Mouse (Mus musculus): Measurements from ENCODE around the gene Apopt1. TPM values are rescaled to one million over a fixed set of nuclear protein-coding genes. Genes with fewer than 3 reads are reported as not detected.
"Not testable (repeated sequence)": the region's sequence is repeated elsewhere in the genome, so short reads cannot be mapped to it uniquely, and the experiment has no call there.

Apopt1 gene
- polyA plus RNA-seq, 1 experiment from 2014 or later: 22.1 TPM

GRCm38 (mm10) chr12:111731822-111732807 is 19.1 kb downstream of the Apopt1 start:
- Histone ChIP-seq H3K27ac (ENCODE audit: low read depth) (no peak overlapping the region), H3K27me3 (ENCODE audit: insufficient read depth, low read length) (no peaks in the 10 kb centered on the region), H3K9ac (replicated peaks) (no peak overlapping the region), H3K4me2 (ENCODE audit: low read depth, low read length) (no peak overlapping the region), H3K9me3 (ENCODE audit: low read length) (no peaks in the 10 kb centered on the region), H3K4me3 (ENCODE audit: low read depth, low read length) (no peak overlapping the region), H3K36me3 (replicated peaks; ENCODE audit: insufficient read depth, low read length) (peaks cover 8% of the 10 kb centered on the region), H3K4me1 (ENCODE audit: insufficient read depth) (no peaks in the 10 kb centered on the region)
- DNase-seq (peak; percentile 91), ATAC-seq (peak; percentile 90)
- WGBS (ENCODE audit: insufficient replicate concordance): 32% methylated on average over 30 of the region's 30 CpGs
- no peak for TF ChIP-seq EP300 (IDR thresholded peaks at IDR 0.05; ENCODE audit: low read depth)
- TF ChIP-seq CTCF (IDR thresholded peaks at IDR 0.05; ENCODE audit: low read depth): peak; percentile 98

GRCm38 (mm10) chr12:111732921-111733320 is 19.9 kb downstream of the Apopt1 start:
- H3K4me2 ChIP-seq (ENCODE audit: low read depth, low read length): no peak overlapping the region
- H3K27me3 ChIP-seq (ENCODE audit: insufficient read depth, low read length): no peaks in the 10 kb centered on the region
- no peaks in the 10 kb centered on the region for H3K9me3 ChIP-seq (ENCODE audit: low read length)
- H3K9ac ChIP-seq (replicated peaks): no peak overlapping the region
- no peak overlapping the region for H3K27ac ChIP-seq (ENCODE audit: low read depth)
- H3K36me3 ChIP-seq (replicated peaks; ENCODE audit: insufficient read depth, low read length): peaks cover 8% of the 10 kb centered on the region
- H3K4me1 ChIP-seq (ENCODE audit: insufficient read depth): no peaks in the 10 kb centered on the region
- WGBS (ENCODE audit: insufficient replicate concordance): 67% methylated on average over 5 of the region's 5 CpGs
- no peak for TF ChIP-seq CTCF (IDR thresholded peaks at IDR 0.05; ENCODE audit: low read depth)
- no peak for TF ChIP-seq EP300 (IDR thresholded peaks at IDR 0.05; ENCODE audit: low read depth)
- ATAC-seq: peak; percentile 5; the same call in 1 of the 2 replicates
- no peak for DNase-seq
- no peak overlapping the region for H3K4me3 ChIP-seq (ENCODE audit: low read depth, low read length)

GRCm38 (mm10) chr12:111734912-111735311 is 21.9 kb downstream of the Apopt1 start:
- peaks cover 5% of the 10 kb centered on the region; the same call in 1 of the 2 replicates for H3K36me3 ChIP-seq (replicated peaks; ENCODE audit: insufficient read depth, low read length)
- H3K9me3 ChIP-seq (ENCODE audit: low read length): no peaks in the 10 kb centered on the region
- no peak overlapping the region for H3K4me2 ChIP-seq (ENCODE audit: low read depth, low read length)
- WGBS (ENCODE audit: insufficient replicate concordance): 80% methylated on average over 3 of the region's 3 CpGs
- no peak overlapping the region for H3K4me3 ChIP-seq (ENCODE audit: low read depth, low read length)
- no peak for DNase-seq
- H3K4me1 ChIP-seq (ENCODE audit: insufficient read depth): no peaks in the 10 kb centered on the region
- H3K27me3 ChIP-seq (ENCODE audit: insufficient read depth, low read length): no peaks in the 10 kb centered on the region
- H3K27ac ChIP-seq (ENCODE audit: low read depth): no peak overlapping the region
- no peak for ATAC-seq
- H3K9ac ChIP-seq (replicated peaks): no peak overlapping the region
- TF ChIP-seq EP300 (IDR thresholded peaks at IDR 0.05; ENCODE audit: low read depth) (no peak), CTCF (IDR thresholded peaks at IDR 0.05; ENCODE audit: low read depth) (no peak)

- ATAC-seq; H3K4me2 ChIP-seq (ENCODE audit: low read depth, low read length); H3K27ac ChIP-seq (ENCODE audit: low read depth); DNase-seq; H3K9me3 ChIP-seq (ENCODE audit: low read length); H3K4me1 ChIP-seq (ENCODE audit: insufficient read depth); H3K9ac ChIP-seq (replicated peaks); H3K27me3 ChIP-seq (ENCODE audit: insufficient read depth, low read length); H3K4me3 ChIP-seq (ENCODE audit: low read depth, low read length); H3K36me3 ChIP-seq (replicated peaks; ENCODE audit: insufficient read depth, low read length): not testable (repeated sequence)
- 84% methylated on average over 7 of the region's 8 CpGs for WGBS (ENCODE audit: insufficient replicate concordance)
These were observed 23.6 kb downstream of the Apopt1 start for GRCm38 (mm10) chr12:111736676-111737075.

GRCm38 (mm10) chr12:111737370-111737769 is 24.3 kb downstream of the Apopt1 start:
- no peak for DNase-seq
- H3K36me3 ChIP-seq (replicated peaks; ENCODE audit: insufficient read depth, low read length): no peaks in the 10 kb centered on the region
- H3K4me1 ChIP-seq (ENCODE audit: insufficient read depth): no peaks in the 10 kb centered on the region
- WGBS (ENCODE audit: insufficient replicate concordance): 76% methylated on average over 9 of the region's 9 CpGs
- H3K27me3 ChIP-seq (ENCODE audit: insufficient read depth, low read length): no peaks in the 10 kb centered on the region
- H3K9me3 ChIP-seq (ENCODE audit: low read length): no peaks in the 10 kb centered on the region
- ATAC-seq: no peak
- no peak overlapping the region for H3K4me3 ChIP-seq (ENCODE audit: low read depth, low read length)
- no peak overlapping the region for H3K9ac ChIP-seq (replicated peaks)
- H3K4me2 ChIP-seq (ENCODE audit: low read depth, low read length): no peak overlapping the region
- H3K27ac ChIP-seq (ENCODE audit: low read depth): no peak overlapping the region
- TF ChIP-seq EP300 (IDR thresholded peaks at IDR 0.05; ENCODE audit: low read depth) (no peak), CTCF (IDR thresholded peaks at IDR 0.05; ENCODE audit: low read depth) (no peak)

- TF ChIP-seq EP300 (IDR thresholded peaks at IDR 0.05; ENCODE audit: low read depth): no peak
- peak; percentile 66 for TF ChIP-seq CTCF (IDR thresholded peaks at IDR 0.05; ENCODE audit: low read depth)
- Histone ChIP-seq H3K4me3 (ENCODE audit: low read depth, low read length) (no peak overlapping the region), H3K27ac (ENCODE audit: low read depth) (no peak overlapping the region), H3K27me3 (ENCODE audit: insufficient read depth, low read length) (no peaks in the 10 kb centered on the region), H3K36me3 (replicated peaks; ENCODE audit: insufficient read depth, low read length) (no peaks in the 10 kb centered on the region), H3K4me1 (ENCODE audit: insufficient read depth) (peaks cover 6% of the 10 kb centered on the region), H3K4me2 (ENCODE audit: low read depth, low read length) (no peak overlapping the region), H3K9ac (replicated peaks) (no peak overlapping the region), H3K9me3 (ENCODE audit: low read length) (no peaks in the 10 kb centered on the region)
- peak; percentile 59 for DNase-seq
- 29% methylated on average over 3 of the region's 3 CpGs for WGBS (ENCODE audit: insufficient replicate concordance)
- ATAC-seq: peak; percentile 41; the same call in 1 of the 2 replicates
These were observed 25.7 kb downstream of the Apopt1 start for GRCm38 (mm10) chr12:111738754-111739153.
